Mouse (Mus musculus) ovary, adult 18-20 months (tissue): ENCODE data around the gene Smap1.

Experiments
- DNase-seq: peaks from one replicate; pipeline ENCODE4 v3.0.0; 2022; ENCODE audit warnings: low spot score, mixed read lengths

The Smap1 gene

DNA sequence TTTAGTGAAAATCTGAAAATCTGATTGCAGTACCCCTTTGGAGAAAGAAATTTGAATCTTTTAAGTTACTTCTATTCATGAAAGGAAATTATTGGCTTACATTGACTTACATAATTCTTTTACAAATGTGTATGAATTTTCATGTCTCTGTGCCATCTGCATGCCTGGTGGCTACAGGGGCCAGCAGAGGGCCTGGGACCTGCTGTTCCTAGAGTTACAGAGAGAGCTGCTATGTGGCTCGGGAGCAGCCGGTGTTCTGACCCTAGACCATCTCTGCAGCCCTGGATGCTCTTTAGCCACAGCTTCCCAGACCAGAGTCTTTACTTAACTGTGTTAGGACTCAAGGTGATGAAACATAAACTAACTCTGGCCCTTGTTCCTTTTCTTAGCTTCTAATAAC lies 1.8 kb downstream of the Smap1 start:
- DNase-seq, result no peak

DNA sequence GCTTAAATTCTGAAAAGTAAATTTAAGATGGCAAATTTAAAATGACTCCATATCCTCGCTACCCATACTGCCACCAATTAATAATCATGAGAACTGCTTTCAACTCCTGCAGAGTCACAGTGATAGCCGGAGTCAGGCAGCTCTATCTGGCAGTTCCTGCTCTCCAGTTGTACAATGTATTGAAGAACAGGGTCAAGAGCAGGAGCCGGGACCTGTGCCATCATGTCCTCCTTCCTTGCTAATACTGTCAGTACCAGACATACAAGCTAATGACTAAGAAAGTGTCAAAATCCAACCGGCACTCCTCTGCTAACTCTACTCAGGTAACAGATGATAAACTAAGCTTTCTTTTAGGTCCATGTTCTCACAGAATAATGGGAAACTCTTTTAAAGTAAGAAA lies 3.0 kb downstream of the Smap1 start:
- DNase-seq, result no peak

DNA sequence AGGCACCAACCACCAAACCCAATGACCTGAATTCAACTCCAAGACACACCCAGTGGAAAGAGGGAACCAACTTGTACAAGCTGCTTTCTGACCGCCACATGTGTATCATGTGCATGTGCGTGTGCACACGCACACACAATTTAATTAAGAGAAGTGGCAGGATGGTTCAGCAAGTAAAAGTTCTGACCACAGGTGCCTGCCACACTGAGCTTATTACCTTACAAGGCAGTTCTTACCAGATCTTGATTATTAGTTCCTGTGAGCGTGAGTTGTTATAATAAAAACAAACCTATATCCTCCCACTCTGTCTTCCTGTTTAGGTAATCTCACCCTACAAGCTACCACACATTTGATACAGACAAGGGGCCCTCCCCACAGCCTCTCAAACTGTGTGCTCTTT lies 6.6 kb downstream of the Smap1 start:
- DNase-seq, result no peak

DNA sequence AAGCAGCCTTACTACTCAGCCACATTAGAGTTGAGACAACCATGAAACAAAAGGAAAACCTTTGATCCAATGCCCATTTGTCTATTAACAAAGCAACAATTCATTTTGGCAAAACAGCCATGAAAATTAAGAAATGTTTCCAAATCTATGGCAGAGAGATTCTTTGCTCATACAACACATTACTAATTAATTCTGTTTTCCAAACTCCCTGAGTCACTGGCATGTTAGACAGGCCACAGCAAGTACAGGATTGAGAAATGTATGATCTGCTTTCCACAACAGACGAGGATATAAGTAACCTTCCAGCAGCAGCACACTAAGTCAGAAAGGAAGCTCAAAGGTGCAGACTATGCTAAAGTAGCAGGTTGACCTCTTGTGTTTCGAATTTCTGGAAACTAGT lies 9.1 kb downstream of the Smap1 start:
- no peak for DNase-seq

DNA sequence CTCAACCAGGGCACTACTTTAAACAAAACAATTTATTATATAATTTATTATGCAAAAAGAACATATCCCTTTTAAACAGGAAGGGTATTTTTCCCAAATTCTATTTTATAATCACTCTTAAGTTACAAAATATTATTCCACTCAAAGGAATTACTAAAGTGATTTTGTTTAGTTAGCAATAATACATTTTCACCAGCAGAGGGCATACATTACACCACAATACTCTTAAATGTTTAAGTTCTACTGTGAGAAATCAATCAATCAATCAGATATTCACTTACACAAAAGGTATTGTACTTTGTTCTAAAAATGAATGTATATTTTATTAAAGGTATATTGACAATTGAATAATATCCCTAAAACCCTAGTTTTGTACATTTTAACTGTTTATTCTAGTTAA lies 16.0 kb downstream of the Smap1 start:
- no peak for DNase-seq

DNA sequence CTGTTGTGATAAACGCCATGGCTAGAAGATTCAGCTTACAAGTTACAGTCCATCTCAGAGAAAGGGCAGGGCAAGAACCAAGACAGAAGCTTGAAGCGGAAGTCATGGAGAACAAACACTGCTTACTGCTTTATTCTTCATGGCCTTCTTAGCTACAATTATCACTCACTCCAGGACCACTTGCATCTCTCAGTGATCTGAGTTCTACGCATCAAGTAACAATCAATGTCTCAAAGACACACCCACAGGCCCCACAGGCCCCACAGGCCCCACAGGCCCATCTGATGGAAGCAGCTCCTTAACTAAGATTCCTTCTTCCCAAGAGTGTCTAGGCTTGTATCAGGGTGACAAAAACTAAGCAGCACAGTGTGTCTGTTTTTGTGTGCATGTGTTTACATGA lies 18.8 kb downstream of the Smap1 start:
- DNase-seq, result no peak

DNA sequence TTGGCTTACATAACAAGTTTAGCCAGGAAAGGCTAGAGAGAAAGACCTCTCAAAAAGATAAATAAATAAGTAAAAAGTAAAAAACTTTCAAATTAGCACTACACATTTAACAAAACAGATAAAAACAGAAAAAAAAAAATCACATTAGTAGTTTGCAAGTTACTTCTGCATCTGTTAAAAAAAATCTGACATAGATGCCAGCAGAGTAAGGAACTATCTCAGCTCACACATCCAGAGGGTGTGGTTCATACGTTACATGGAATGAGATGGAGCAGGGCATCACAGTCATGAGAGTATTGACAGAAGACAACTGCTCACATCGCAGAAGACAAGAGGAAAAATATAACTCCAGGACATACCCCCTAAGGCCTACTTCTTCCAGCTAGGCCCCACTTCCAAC lies 19.4 kb downstream of the Smap1 start:
- DNase-seq, result no peak

DNA sequence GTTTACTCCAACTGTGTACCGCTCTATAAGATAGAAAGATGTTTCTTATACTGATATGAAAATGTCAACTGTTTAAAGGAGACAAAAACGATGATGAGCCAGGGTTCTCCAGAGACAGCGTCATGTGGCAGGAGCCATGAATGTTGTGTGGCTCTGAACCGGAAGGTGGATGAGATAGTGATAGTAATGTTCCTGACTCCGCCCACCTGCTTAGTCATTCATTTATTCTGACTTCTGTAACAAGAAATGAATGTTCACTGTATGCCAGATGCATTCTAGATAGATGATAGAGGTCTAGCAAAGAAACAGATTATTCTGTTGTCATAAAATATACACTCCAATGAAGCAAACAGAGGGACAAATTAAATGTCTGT lies 22.5 kb downstream of the Smap1 start:
- DNase-seq, result no peak

DNA sequence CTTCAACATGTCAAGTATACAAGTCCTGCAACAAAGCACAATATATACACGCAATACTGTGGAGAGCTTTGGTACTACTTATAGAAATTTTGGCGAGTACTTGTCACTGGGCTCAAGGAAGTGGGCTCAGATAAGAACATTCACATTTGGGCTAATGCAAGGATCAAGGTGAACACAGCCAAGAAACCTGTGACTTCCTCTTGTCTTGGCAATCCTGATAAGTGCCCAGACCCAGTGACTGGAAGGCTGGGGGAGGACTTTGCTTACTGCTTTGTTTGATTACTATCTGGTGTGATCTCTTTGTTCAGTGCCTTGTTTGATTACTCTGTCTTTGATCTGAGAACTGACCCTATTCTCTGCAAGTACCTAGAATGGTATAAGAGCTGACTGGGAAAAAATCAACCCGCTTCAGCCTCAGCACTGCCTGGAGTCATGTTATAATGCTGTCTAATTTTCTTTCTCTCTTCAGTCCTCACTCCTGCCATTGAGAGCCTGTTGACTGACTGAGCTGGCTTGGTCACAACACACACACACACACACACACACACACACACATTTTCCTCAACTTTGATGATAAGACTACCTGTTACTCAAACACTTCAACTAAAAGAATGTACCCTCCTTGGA lies 23.0 kb downstream of the Smap1 start:
- no peak for DNase-seq

DNA sequence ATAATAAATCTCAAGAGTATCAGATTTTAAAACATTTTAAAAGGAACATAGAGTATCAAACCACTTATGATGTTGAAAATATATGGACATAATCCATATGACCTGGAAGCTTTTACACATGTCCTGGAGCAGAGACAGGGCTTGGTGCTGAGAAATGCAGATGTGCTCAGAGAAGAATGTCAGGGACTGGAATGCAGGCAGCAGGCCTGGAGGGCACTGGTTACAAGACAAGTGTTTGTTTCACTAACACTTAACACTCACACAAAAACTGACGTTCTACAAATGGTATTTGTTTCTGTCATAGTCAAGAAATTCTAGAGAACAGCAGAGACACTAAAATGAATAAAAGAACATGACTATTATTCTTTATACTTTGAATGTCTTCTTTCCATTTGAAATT lies 30.0 kb downstream of the Smap1 start:
- no peak for DNase-seq

DNA sequence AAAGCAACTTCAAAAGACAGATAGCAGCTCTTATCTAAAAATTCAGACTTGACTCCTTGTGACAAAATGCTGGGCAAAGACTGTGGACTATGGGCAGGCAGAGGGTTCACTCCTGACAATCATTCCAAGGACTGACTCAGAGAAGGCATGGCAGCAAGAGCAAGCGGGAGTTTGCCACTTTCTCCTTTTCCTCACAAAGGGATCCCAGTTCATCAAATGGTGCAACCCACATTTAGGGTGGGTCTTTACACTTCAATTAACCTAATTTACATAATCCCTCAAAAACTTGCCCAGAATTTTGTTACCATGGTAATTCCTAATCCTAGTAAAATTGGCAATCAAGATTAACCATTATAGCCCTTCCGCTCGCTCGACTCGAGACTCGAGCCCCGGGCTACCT lies 37.2 kb downstream of the Smap1 start:
- no peak for DNase-seq

DNA sequence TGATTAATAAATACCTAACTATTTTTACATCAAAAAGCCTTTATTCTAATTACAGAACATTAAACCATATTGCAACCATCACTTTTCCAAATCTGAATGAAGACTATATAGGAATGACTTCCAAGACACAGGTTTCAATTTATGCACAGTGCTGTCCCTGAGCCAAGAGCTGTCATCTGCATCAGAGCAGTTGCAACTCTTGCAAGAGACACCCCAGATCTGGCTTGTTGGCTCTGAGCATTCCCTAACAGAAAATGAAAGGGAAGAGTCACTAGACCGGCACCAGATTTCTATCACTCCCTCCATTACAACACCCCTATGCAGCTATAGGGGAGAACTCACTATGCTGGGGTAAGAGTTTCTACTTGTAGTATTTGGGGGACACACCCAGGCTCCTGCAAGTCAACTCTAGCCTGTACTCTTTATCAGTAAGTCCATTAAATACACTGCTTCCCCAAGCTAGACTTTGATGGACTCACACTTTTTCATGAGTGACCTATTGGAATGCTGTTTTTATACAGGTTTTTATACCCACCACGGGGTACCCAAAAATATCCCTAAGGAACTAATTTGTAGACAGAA lies 37.9 kb downstream of the Smap1 start:
- DNase-seq, result no peak

DNA sequence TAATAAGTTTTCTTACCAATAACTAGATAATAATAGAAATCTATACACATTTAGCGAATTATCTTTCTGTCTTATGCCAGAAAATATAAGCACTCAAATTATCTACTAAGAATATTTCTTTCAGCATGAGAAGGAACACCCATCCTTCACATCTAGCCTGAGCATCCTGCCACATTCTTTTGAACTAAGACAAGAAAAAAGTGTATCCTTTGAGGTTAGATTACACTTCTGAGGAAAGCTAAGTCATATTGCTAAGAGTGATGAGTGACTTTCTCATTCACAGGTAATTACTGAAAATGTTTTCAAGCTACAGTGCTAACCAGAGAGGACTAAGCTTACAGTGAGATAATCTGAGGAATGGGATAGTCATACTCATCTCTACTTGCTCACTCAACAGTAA lies 39.4 kb downstream of the Smap1 start:
- no peak for DNase-seq

DNA sequence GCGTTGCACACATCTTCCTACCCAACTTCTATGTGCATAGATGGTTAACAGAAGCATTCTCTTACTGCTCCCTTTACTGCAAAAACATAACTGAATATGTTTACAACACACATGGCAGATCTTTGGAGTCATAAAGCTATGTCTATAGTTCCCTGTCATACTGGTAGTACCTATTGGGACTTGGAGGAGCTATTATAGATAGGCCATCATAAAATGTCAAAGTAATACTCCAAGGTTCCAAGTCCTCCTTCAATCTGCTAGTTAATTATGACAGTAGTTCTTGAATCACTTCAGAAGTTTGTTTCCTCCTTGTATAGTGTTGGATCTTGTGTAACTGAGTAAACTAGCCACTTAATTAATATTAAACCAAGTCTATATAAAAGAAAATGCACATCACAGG lies 49.9 kb downstream of the Smap1 start:
- no peak for DNase-seq

DNA sequence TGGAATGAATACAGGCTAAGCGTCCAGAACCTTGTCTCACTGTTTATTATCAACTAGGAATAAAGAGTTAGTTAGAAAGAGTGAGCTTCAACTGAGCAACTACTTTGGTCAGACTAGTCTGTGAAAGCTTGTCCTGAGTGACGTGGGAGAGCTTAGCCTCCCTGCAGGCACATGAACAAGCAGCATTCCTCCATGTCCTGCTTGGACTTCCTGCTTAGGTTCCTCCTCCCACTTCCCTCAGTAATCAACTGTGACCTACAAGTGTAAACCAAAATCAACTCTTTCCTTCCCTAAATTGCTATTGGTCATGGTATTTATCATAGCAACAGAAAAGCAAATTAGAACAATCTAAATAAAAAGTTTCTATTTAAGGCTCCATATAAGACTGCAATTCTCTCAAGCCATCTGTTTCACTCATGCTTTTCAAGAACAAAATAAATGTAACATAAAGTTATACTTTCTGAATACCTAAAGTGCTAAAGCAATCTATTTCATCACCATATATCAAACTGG lies 54.7 kb downstream of the Smap1 start:
- DNase-seq, result no peak

DNA sequence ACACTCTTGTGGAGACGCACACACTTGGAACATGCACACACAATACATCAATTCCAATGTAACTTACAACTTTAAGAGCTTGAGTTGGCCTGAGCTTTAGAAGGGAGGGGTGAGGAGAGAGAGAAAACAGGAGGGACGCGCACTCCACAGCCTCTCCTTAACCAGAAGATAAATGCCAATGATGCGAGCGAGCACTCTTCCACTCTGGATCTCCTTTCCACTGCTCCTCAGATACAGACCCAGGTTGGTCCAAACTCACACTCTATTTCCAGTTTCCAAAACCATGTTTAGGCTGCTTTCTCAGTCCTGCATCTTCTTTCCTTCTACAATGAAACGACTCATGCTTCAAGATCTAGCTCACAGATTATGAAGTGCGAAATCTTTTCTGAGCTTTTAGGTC lies 56.6 kb downstream of the Smap1 start:
- no peak for DNase-seq

DNA sequence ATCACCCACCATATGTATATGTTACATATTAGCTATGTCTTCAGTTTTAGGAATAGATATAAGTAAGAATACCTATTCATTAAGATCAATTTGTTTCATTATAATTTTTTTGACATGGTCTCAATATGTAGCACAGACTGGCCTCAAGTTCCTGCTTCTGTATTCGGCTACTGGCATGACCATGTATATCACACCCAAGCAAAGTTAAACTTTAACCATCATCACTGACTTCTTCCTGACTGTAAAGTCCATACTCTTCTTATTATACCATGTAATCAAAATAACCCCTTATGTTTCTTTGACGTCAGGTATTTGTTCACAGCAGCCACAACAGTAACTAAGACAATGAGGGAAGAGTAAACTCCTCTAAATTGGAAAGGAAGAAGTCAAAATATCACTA lies 61.2 kb downstream of the Smap1 start:
- no peak for DNase-seq

DNA sequence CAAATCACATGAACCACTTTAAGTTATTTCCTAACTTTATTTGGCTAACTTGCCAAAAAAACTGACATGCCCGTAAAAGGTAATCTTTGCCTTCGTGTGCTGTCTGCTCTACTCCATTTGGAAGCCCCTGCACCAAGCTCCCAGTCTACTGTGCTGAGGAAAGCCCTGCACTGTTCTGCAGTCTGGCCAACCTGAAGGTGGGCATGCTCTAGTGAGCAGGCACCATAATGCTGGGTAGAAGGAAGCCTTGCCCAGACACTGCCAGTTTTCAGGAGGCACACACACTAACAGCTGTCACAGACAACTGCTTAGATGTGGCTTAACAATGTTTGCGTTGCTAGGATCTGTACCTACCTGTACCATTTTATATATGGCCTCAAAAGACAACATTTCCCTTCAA lies 66.5 kb downstream of the Smap1 start:
- DNase-seq, result no peak

DNA sequence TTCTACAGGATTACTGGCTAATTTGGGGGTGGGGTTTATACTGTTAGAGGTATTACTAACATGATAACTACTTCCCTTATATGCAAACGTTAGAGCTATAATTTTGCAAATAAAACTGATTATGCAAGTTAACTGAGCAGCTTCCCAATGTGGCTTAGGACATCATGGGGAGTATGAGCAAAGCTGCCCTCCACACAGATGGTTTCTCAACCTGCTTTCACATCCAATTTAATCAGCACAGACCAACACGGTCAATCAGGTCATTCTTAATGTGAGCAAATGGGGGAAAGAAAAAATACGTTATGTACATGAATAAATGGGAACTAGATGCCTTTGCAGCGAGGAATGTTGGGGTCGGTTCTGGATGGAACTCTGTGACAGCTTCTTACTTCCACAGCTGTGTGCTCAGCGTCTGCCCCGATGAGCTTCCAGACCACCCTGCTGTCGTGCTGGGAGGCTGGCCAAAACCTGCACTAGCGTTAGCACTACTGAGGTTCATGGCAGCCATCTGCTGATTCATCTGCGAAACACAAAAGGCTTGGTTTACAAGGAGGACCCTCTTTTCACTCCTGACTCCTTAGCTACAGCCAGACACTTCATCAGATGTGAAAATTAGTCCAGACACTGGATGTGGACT lies 76.0 kb downstream of the Smap1 start:
- DNase-seq, result no peak

DNA sequence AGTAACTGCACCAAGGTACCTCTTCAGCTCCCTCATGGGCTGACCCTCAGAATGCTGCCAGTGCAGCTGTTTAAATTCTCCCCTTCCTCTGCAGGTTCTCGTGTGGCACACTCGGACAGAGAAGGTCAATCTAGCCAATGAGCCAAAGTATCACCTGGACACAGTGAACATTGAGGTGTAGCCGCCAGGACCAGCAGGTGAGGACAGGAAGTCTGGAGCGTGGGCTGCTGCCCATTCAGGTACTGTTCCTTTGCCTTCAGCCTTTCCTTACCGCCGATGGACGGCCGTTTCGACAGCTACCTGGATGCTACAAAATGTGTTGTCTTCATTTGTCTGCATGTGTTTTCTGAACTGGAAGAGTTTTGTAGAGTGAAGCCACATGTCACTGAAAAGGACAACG lies 77.1 kb downstream of the Smap1 start:
- DNase-seq, result no peak

DNA sequence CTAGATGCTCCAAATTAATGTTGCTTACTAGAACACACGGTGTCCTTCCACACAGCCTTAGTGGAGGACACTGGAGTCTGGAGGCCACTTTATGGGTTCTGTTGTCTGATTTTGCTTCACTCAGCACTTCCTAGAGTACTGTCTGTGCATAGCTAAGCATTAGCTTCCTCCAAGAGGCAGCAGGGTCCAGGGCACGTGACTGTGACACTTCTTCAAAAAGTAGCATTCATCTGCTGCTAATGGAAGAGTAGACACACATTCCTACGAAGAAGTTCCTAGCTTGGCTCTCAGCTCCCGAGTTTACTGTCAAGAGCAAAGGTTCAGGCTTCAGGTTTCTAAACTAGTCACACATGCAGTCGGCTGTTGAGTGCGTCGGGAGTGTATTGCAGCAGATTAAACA lies 78.3 kb downstream of the Smap1 start:
- no peak for DNase-seq

DNA sequence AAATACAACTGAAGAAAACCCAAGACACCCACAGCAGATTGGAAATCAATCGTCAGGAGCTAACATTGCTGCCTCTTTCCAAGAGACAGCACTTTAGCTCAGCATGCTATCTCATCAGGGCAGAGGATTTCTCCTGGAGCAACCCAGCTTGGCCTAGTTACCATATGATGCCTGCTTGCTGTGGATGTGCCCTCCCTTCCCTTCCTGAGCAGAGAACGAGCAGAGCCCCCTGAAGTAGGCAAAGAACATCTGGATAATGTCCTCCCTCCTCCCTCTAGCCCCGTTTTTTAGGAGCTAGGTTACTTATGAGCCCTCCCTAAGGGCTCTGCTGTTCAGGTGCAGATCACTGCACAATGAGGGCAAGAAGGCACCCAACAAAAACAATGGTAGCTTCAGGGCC lies 79.5 kb downstream of the Smap1 start:
- DNase-seq, result no peak

DNA sequence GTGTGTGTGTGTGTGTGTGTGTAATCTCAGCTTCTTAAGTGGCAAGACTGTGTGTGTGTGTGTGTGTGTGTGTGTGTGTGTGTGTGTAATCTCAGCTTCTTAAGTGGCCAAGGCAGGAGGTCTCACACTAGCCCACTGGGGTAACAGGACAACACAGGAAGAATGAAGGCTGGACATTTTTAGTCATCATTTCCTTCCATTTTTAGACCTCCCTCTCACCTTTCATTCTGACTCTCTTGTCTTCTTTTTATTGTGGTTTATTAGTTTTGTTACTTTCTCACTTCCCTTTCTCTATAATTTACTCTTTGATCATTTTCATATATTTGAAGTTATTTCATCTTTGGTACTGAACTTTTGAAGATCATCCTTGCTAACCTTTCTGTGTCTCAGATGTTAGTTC lies 81.2 kb downstream of the Smap1 start:
- DNase-seq, result no peak

DNA sequence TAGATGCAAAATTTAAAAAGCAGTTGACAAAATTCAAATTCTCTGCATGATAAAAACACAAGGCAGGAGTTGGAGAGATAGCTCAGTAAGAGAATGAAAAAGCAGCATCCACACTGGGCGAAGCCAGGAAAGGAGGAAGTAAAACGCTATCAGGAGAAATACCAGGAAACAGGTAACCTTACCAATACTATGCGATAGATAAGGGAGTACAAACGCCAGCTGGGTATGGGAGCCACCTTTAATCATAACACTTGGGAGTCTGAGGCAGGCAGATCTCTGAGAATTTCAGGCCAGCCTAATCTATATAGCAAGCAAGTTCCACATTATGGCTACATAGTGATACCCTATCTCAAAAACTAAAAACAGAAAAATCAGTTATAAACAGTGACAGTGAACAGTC lies 85.5 kb downstream of the Smap1 start:
- DNase-seq, result no peak
